Mouse (Mus musculus) fat pad, adult 2 months (tissue): ENCODE measurements around the gene Gm4498.
"Not testable (repeated sequence)": the region's sequence is repeated elsewhere in the genome, so short reads cannot be mapped to it uniquely, and the experiment has no call there.

Source experiments
- DNase-seq: peaks from one replicate; pipeline ENCODE4 v3.0.0-alpha.2; 2011; ENCODE audit warnings: low read depth, low spot score; ENCODE audit errors: extremely low read depth

The Gm4498 gene

DNA sequence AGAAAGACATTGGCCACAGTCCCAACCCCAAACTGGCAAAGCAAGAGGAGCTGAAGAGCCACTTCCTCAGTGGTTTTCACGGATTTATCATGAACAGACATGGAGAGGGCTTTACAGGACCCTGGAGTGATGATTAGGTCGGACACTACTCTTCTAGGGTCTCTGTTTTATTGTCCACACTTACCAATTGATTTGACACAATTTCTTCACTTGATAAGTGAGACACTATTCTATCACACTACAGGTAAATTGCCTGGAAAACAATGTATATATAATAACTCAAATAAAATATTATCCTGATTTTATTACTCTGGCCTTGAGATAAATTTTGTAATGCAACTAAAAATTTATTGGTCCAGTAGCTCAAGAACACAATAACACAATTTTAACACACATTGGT is at the start of gene Gm4498:
Gene Gm4498 (minus strand): TSS at position 101 of the 400 bp plus-strand sequence.
- not testable (repeated sequence) for DNase-seq

DNA sequence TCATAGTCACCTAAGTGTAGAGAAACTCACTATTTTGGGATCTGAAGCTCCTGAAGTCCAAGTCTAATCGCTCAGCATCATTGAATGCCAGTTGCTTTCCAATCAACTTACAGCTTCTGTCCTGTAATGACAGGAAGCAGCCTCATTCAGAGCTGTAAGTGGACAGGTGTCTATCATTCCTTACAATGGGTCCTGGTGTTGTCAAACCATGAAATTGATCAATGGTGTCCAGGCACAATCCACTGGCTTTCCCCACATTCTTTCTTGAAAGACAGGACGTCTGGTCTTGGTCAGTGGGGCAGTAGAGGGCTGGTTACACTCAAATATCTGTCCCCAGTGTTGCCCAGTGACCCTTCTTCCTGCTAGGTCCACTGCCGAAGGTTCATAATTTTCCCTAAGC is 29.1 kb upstream of the Gm4498 start, which contains the start of gene Gm5890:
Gene Gm5890 (minus strand): TSS at position 101 of the 400 bp plus-strand sequence.
- not testable (repeated sequence) for DNase-seq

DNA sequence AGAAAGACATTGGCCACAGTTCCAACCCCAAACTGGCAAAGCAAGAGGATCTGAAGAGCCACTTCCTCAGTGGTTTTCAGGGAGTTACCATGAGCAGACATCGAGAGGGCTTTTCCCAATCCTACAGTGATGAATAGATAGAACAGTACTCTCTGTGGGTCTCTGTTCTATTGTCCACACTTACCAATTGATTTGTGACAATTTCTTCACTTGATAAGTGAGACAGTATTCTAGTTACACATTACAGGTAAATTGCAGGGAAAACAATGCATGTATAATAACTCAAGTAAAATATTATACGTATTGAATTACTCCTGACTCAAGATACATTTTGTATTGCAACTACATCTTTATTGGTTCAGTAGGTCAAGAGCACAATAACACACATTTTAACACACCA is 28.1 kb downstream of the Gm4498 start, which contains the start of gene Gm6164:
Gene Gm6164 (minus strand): TSS at position 101 of the 400 bp plus-strand sequence.
- not testable (repeated sequence) for DNase-seq

DNA sequence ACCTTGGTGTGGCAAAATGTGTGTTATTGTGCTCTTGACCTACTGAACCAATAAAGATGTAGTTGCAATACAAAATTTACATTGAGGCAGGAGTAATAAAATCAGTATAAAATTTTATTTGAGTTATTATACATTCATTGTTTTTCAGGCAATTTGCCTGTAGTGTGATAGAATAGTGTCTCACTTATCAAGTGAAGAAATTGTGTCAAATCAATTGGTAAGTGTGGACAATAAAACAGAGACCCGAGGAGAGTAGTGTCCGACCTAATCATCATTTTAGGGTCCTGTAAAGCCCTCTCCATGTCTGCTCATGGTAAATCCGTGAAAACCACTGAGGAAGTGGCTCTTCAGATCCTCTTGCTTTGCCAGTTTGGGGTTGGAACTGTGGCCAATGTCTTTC is 40.2 kb downstream of the Gm4498 start, which contains the start of gene Vmn1r95:
Gene Vmn1r95 (plus strand): TSS at position 301 of the 400 bp plus-strand sequence.
- not testable (repeated sequence) for DNase-seq
